Mouse (Mus musculus) urinary bladder, postnatal 4 days (tissue): ENCODE data around the gene Cfap20.
A peak's percentile ranks its signal among the peaks of the same experiment; 100 is the strongest.
"Not testable (repeated sequence)": the region's sequence is repeated elsewhere in the genome, so short reads cannot be mapped to it uniquely, and the experiment has no call there.

Source experiments
- DNase-seq, 2 experiments: peaks; one replicate each; pipeline ENCODE4 v3.0.0; 2021 to 2022; ENCODE audit warnings: low spot score in 2 of 2

The Cfap20 gene

DNA sequence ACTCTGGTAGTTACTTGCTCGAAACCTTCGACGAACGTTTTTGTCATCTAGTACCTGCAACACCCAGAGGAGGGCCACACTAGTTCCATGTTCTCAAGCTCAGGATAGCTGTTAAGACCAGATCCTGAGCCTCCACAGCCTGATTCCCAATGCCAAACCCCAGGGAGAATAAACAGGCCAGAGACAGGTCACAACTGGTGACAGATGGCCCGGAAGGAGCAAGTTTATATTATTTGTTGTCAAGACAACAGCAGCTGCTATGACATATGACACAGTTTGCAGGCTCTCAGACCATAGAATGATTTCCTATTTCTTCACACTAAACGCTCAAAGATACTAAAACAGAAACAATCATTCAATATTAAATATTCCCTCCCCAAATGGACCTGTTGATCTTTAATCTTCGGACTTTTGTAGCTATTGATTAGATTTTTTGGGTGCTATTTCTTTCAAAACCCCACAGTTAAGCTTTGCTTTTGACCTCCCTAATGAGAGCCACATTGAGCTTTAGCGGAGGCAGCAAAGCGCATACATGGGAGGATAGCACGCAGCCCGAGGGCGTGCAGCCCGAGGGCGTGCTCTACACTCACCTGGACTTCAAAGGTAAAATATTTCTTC, 12.4 kb downstream of the Cfap20 start:
- no peak for DNase-seq

DNA sequence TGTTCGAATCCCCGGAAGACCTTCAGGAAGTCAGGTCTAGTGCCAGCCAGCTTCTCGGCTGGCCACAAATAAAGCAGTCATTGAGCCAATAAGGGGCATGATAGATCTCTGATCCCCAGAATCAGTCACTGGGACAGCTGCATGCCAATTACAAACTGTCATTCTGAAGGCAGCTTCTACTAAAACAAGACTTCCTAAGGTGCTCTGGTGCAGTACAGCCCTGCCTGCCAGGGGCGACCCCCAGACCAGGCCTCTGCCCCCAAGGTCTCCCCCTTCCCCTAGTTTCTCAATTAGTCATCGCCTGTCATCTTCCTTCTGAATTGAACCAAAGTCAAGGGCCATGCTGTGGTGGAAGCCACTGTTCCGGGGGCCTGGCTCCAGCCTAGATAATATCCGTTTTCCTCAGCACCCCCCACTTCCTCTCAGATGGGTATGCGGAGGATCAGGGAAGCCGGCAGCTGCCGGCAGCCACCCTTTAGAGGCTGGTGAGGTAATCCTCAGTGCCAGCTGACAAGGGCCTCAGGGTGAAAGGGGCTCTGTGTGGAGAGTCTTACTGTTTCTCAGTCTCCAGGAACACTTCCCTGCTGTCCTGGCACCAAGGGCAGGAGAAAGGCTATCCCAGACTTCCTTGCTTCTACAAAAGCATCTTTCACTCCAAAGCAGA, 23.2 kb downstream of the Cfap20 start:
- no peak for DNase-seq

DNA sequence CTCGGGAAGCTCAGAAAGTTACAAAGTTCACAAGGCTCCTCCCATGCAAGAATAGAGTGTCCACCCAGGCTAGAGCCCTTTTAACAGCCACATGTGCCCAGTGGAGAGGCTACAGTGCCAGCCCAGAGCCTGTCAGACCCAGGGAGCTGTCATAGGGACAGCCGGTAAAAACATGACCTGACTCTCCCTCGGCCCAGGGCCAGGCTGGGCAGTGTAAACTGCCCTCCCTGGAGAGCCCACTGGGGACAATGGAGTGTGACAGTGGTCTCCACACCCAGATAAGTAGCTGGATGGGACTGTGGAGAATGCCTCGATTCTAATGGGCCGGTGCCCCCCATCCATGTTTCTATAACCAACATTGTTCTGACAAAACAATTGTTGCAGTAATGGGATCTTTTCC, 25.2 kb downstream of the Cfap20 start:
- DNase-seq, result no peak

DNA sequence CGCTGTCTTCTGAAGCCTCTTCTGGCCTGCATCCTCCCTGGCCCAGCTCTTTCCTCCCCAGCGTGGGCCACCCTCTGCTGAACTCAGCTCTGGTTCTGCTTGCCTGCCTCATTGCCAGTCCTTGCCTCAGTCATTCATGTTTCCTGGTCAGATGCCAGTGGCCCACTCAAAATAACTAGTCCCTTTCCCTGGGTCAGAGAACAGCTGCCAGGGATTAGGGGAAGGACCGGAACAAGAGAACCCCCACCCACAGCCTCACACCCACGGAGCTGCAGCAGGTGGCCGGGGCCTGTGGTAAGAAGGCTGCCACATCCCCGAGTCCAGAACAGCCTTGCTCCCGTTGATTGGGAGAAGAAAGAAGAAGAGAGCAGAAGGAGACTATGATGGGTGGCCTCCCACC, 33.6 kb downstream of the Cfap20 start:
- no peak for DNase-seq

DNA sequence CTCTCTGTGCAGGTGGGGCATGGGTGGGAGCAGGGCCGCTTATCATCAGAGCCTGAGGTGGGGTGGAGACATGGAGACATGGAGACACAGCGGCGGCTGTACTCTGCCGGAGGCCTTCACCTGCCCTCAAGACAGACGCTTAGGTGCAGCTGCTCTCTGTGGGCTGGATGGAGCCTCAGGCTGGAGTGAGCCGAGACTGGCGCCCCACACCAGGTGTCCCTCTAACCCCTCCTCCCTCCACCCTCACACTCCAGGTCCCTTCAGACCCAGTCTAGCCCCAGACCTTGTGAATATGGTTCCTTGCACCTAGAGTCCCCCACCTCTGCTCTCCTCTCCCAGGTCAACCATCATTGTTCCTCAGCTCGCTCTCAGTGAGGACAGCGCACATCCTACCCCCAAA, 35.5 kb downstream of the Cfap20 start:
- DNase-seq, result no peak

DNA sequence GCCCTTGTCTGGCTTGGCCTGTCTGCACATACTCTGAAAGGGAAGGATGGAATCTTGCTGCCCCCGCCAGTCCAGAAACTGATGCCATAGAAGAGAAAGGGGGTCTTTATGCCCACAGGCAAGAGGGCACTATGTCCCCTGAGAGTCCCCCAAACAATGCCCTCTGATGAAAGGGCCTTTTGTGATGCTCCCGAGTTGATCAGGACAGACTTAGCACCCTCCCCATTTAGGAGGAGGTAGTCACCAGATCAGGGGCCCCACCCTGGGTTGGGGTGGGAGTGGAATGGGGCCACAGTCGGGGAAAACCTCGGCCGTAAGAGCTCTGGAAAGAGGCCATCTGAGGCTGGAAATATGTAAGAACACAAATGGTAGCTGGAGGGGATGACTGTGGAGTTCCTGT, 37.5 kb downstream of the Cfap20 start:
- no peak for DNase-seq

DNA sequence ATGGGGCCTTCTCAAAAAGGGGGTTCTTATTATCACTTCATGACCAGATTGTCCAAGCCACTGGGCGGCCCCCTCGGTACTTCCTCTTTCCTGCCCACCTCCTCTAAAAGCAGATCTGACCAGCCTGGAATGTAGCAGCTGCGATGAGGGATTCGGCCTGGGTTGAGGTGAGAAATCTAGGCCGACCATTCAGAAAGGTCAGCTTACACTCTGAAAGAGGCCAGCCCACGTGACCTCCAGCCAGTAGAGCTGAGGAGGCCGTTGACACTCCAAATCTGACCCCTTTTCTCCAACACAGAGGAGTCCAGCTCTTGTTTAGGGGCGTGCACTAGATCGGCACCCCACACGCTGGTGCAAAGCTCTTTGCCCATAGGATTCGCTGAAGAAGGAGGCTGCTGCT, 37.9 kb downstream of the Cfap20 start:
- DNase-seq, result no peak

DNA sequence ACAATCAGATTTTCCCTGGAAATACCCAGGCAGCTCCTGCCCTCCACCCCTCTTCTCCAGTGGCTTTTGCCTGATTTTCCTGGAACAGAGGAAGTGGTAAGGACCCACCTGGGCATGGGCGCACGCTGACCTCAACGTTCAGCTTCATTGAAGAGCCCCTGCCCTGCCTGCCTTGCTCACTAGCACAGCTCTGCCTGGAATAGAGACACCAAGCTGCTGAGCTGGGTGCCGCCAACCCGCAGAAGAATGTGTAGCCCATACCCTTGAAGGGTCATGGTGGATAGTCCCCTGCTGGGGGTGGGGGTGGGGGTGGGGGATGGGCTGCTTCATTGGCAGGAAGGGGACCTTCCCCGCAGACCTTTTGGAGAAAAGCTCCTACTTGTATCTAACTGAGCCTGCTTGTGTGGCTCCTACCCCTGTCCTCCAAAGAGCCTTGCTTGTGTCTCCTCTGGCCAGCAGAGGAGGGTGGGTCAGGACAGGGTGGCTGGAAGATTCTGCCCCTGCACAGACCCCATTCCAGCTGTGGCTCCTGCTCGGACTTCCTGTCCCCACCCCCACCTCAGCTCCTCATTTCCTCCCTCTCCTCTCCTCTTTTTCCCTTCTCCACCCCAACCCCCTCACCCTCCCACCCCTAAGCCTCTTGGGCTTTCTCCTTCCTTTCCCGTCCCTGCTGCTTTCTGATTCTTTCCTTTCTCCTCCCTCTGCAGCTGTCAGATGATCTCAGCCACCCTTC, 39.3 kb downstream of the Cfap20 start:
- DNase-seq, result no peak

DNA sequence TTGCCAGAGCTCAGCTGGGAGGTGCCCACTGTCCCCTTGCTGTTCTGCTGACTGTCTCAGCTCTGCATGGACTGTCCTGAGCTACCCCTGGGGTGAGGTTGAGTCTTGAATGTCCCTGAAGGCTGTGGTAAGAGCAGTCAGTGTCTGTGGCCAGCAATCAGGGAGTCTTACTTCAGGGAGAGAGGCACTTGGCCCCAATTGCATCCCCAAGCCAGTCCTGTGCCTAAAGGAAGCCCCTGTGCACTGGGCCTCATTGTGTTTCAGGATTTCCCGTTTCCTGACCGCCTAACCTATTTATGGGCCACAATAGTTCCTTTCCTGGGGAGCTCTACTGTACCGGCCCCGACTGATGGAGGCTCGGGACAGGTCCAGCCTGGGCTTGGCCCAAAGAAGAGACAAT, 42.1 kb downstream of the Cfap20 start:
- no peak for DNase-seq

DNA sequence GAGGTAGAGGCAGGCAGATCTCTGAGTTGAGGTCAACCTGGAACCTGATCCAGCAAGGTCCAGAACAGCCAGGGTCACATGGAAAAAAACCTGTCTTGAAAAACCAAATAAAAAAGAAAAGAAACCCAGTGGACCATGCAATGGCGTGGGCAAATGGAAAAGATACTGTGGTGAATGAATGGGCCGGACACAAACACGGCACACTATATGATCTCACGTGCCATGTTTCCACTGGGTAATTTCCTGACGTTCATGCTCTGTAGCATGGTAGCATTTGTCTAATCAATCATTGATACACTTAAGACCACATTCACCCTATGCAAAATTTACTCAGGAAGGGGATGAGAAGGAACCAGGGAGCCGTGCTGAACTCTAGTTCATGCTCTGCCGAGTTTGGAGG, 43.6 kb downstream of the Cfap20 start:
- DNase-seq, result no peak

DNA sequence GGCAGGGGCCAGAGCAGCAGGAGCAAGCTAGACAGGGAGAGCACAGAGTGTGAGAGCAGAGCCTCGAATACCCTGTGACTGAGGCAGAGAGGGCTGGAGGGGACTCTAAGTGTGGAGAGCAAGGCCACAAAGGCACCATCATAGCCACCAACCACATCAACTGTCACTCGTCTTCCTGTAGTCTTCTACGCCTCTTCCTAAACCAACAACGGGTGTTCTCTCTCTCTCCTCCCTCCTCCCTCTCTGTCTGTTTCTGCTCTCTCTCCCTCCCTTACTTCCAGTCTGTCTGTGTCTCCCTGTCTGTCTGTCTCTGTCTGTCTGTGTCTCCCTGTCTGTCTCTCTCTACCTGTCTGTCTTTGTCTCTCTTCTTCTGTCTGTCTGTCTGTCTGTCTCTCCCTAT, 44.4 kb downstream of the Cfap20 start:
- no peak for DNase-seq

DNA sequence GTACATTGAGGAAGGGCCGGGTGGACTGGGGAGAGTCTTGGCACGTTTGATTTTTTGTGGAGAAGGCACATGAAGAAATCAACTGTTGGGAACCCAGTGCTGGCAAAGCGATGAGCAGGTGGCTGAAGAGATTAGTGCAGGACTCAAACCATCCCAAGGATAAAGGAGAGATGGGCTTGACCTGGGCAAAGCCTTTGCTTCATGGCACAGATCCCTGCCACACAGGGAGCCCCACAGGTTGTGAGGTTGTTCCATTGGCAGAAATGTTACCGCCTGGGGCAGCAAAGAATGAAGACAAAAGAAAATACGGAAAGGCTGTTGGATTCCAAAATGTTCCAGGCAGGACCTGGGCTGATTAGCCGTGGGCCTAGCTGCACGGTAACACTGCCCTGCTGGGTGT, 46.7 kb downstream of the Cfap20 start:
- no peak for DNase-seq

DNA sequence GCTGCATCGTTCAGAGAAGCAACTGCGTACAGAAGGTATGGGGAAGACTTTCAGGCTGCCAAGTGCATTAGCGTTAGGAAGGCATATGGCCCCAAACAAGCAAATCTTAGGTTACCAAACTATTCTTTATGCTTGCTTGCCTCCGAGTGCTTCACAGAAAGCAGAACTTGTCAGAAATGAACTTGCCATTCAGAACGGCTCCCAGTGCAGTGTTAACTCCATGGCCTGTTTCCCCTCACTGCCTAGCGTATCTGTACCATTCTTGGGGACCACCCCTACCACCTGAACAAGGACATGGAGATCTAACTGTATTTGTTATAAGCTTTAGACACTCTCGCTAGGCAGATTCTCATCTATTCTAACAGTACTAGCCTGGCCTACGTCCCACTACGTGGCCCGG, 47.4 kb downstream of the Cfap20 start:
- no peak for DNase-seq

DNA sequence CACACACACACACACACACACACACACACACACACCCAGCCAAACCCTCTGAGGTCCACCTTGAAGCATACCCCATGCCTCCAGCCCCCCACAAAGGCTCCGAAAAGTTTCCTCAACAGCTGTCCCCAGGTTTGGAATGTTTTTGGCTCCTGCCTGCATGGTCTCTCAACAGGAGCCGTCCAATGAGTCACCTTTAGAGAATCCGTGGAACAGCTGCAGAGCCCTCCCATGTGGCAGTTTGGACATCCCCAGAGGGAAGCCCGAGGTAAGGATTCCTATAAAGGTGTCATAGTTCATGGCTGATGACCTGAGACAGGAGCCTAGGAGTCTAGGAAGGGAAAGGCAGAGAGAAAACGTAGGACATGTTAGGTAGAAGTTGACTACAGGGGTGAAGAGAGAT, 48.6 kb downstream of the Cfap20 start:
- DNase-seq, result no peak

DNA sequence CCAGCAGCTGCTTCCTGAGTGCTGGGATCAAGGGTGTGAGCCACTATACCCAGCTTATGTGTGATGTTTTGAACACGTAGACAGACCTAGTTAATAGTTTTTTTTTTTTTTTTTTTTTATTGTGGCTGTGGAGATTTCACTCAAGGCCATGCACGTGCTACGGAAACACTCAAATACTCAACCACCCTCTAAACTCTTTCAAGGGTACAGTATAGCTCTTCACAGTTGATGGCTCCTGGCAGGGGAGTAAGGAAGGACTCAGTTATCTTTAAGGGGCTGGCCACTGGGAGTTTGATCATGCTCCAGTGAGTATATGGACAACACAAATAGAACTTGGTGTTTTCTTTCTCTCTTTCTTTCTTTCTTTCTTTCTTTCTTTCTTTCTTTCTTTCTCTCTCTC, 50.2 kb downstream of the Cfap20 start:
- no peak for DNase-seq

DNA sequence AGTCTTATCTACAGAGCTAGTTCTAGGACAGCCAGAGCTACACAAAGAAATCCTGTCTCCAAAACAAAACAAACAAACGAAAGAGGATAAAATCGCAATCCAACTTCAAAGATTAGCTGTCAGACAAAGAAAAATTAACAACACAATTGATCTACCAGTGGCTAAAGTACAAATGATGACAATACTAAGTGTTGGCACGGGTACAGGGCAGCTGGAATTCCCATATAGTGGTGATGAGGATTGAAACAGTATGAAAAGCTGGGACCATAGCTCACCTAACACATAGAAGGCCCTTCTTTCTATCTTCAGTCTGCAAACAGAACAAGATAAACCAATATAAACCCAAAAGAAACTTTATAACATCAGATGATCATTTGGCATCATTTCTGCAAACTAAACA, 53.1 kb downstream of the Cfap20 start:
- DNase-seq, result no peak

DNA sequence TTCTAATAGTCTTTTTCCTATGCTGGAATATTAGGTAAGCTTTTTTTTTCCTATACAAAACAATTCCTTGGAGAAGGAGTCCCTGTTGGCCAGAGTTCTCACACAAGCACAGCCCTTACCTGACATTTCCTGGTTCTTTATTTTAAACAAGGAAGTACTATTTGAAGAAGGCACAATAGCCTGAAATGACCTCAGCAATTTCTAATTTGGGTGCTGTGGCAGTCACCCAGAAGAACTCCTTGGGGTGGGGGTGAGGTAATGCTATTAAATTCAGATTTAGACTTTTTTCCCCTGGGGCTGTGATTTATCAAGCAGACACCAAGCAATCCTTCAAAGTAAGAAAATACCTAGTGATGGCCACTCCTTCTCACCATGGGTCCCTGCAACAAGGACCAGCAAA, 53.7 kb downstream of the Cfap20 start:
- no peak for DNase-seq

DNA sequence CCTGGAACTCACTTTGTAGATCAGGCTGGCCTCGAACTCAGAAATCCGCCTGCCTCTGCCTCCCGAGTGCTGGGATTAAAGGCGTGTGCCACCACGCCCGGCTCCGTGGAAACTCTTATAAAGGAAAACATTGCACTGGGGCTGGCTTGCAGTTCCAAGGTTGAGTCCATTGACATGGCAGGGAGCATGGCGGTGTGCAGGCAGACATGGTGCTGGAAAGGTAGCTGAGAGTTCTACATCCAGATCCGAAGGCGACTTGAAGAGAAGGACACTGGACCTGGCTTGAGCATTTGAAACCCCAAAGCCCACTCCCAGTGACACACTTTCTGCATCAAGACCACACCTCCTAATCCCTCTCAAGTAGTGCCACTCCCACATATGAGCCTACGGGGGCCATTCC, 55.7 kb downstream of the Cfap20 start:
- DNase-seq, result not testable (repeated sequence)

DNA sequence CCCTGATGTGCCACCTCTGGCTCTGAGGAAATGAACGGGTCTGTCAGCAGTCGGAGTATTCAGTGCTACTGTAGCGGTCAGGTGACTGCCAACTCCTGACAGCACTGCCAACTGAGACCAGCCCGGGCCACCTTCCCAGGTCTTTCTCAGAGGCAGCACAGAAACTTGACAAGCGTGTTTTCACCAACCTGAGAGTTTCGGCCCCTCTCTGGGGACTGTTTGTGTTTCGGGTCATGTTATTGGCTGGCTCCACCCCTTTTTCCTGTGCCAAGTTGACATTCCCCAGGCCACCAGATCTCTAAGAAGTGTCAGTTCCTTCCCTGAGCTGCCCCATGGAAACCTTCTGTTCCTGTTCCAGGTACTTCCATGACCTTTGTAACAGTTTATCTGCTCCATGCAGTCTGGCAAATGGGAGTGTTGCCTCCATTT, 56.8 kb downstream of the Cfap20 start:
- DNase-seq, result peak in 1 of 2 experiments; percentile 48

DNA sequence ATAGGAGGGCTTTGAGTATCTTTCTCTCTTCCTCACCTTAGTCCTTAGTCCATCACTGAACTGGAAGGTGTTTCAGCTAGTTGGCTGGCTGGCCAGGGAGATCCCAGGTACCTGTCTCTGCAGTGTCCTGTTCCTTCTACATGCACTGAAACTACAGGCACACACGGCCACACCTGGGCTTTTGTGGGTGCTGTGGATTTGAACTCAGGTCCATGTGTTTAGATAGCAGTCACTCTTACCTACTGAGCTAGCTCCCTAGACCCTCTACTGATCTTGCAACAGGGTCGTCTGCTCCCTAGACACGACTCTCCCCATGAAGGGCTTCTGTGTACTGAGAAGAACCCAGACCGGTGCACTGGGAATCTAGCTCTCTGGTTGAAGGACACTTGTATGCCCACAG, 57.6 kb downstream of the Cfap20 start:
- DNase-seq, result no peak

DNA sequence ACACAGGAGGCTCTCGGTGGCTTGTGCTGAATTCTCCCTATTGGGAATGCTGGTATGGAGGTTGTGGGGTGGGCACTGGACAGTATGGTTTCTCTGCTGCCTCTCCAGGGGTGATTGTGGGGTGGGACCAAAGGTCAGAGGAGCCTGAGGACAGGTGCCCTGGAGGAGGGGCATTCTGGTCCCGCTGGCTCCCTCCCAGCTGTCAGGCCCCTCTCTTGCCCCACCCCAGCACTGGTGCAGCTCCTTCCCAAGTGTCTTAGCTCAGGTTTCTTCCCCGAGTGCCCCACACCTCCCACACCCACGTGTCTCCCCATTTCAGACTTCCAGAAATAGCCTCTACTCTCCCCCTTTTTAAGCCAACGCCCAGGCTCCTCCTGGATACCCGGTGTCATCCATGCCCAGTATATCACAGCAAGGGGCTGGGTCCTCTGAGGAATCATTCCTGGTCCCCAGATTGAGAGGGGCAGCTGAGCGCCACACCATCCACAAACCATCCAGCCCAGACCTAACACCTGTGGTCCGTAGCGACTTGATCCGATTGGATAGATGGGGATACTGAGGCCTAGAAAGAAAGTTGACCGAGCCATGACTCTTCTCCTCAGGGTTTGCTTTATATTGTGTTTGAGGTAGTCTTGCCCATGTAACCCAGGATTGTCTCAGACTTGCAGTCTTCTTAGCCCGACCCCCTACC, 58.2 kb downstream of the Cfap20 start:
- no peak for DNase-seq

DNA sequence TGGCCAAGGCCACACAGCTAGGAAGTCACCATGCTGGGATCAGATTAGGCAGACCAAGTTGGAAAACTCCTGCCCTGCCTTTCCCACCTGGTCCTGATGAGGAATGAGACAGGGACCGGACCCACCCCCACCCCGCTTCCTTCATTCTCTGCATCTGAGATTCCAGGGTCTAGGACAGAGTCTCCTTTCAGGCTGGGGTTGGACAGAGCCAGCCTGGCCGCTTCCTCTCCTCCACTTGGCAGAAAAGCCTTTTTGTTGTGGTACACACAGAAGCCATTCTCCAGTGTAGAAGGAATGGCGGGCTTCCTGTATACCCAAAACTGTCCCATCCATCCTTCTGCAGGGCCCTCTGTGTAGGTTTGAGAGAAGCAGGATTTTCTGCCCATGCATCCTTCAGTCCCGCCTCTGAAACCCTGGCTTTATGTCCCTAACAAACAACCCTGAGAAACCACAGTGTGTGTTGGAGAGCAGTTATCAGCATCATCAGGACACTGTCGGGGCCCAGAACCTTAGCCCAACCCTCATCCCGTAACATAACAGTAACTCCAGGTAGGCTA, 59.2 kb downstream of the Cfap20 start:
- DNase-seq, result no peak
